12 mouse cellular contexts compared by ENCODE assay signal in the genomic region with DNA sequence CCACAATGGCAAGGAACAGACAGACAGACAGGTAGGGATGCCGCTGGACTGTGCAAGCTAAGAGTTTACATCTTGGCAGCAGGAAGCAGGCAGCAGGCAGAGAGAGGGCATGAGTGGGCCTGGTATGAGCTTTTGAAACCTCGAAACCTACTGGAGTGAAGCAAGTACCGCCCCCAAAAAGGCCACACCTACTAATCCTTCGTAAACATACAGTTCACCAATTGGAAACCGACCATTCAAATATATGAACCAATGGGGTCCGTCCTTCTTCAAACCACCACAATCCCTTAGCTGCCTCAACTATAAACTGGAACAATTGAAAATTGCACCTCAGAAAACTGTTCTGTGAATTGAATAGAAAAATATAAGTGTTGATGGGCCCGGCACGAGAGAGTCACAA. TPM values are rescaled to one million over a fixed set of nuclear protein-coding genes. Genes with fewer than 3 reads are reported as not detected.
DNase-seq lines count a peak whose midpoint lies in the region; ATAC-seq and TF ChIP-seq lines count a peak whose summit lies in the region.
"Had no signal": no experiment of that assay in that cellular context is flagged by ENCODE, and none has a peak within 500 bp of the region (broad histone marks: within the 10 kb centered on the region; RNA-seq: fewer than 3 reads in every experiment).

No protein-coding gene starts in this region.

- no peak overlapping the region for H3K9ac ChIP-seq in lung, embryonic 14.5 days
- H3K9ac ChIP-seq in forebrain, postnatal 0 days, result no peak overlapping the region
- no peak overlapping the region for H3K9ac ChIP-seq in stomach, embryonic 16.5 days (ENCODE audit: low read length)
- H3K9ac ChIP-seq: hindbrain, embryonic 13.5 days had no signal

- H3K27ac ChIP-seq in gastrocnemius, adult 2 months, result peak overlapping the region; percentile 84
- H3K27ac ChIP-seq in lung, embryonic 14.5 days (ENCODE audit: low read depth), result peak overlapping the region; percentile 93
- H3K27ac ChIP-seq in forebrain, postnatal 0 days (ENCODE audit: low read depth, low read length), result peak overlapping the region; percentile 85; the same call in 1 of the 2 replicates
- H3K27ac ChIP-seq in stomach, embryonic 16.5 days (ENCODE audit: low read length), result peak overlapping the region; percentile 91; the same call in 1 of the 2 replicates
- H3K27ac ChIP-seq: hindbrain, embryonic 13.5 days had no signal

- DNase-seq in gastrocnemius, adult 2 months, result no peak
- DNase-seq in gastrocnemius, adult 8-10 months (ENCODE audit: low spot score in 2 of 2), result no peak
- no peak for DNase-seq in lung, embryonic 14.5 days
- no peak for DNase-seq in lung, postnatal 14 days
- no peak for DNase-seq in forebrain, postnatal 0 days
- no peak for DNase-seq in left cerebral cortex, adult 18-20 months (ENCODE audit: low spot score in 2 of 2)
- no peak for DNase-seq in right cerebral cortex, postnatal 10 days (ENCODE audit: low spot score in 2 of 2)
- DNase-seq: heart, adult 11 months; right cerebral cortex, postnatal 14 days; thymus, postnatal 4 days had no signal

- no peak overlapping the region for H3K4me2 ChIP-seq in lung, embryonic 14.5 days
- H3K4me2 ChIP-seq in forebrain, postnatal 0 days (ENCODE audit: low read depth), result no peak overlapping the region
- no peak overlapping the region for H3K4me2 ChIP-seq in stomach, embryonic 16.5 days (ENCODE audit: low read depth, low read length)
- H3K4me2 ChIP-seq: hindbrain, embryonic 13.5 days had no signal

- intact Hi-C loops in gastrocnemius, adult 2 months (cut with DNase I), result no loop called here

- 81% methylated on average over 8 of the region's 8 CpGs for WGBS in lung, embryonic 14.5 days
- 88% methylated on average over 8 of the region's 8 CpGs for WGBS in forebrain, postnatal 0 days
- WGBS in stomach, embryonic 16.5 days, result 86% methylated on average over 8 of the region's 8 CpGs

- peaks cover 16% of the 10 kb centered on the region for H3K4me1 ChIP-seq in lung, embryonic 14.5 days (ENCODE audit: insufficient read depth)
- H3K4me1 ChIP-seq in forebrain, postnatal 0 days (ENCODE audit: insufficient read depth), result no peaks in the 10 kb centered on the region
- peaks cover 14% of the 10 kb centered on the region; the same call in 1 of the 2 replicates for H3K4me1 ChIP-seq in stomach, embryonic 16.5 days (ENCODE audit: control insufficient read depth, insufficient read depth, low read length)

- no peak overlapping the region for H3K4me3 ChIP-seq in gastrocnemius, adult 2 months
- H3K4me3 ChIP-seq in lung, embryonic 14.5 days (ENCODE audit: low read depth, low read length), result no peak overlapping the region
- H3K4me3 ChIP-seq in forebrain, postnatal 0 days (ENCODE audit: low read depth, low read length), result no peak overlapping the region
- no peak overlapping the region for H3K4me3 ChIP-seq in stomach, embryonic 16.5 days (replicated peaks; ENCODE audit: low read length)
- H3K4me3 ChIP-seq: hindbrain, embryonic 13.5 days had no signal

- H3K36me3 ChIP-seq in lung, embryonic 14.5 days (ENCODE audit: insufficient read depth), result no peaks in the 10 kb centered on the region
- no peaks in the 10 kb centered on the region for H3K36me3 ChIP-seq in forebrain, postnatal 0 days (ENCODE audit: insufficient read depth)
- no peaks in the 10 kb centered on the region for H3K36me3 ChIP-seq in stomach, embryonic 16.5 days (ENCODE audit: control insufficient read depth, insufficient read depth, low read length)
- H3K36me3 ChIP-seq: hindbrain, embryonic 13.5 days had no signal

- no peaks in the 10 kb centered on the region for H3K9me3 ChIP-seq in lung, embryonic 14.5 days (ENCODE audit: low read depth, low read length)
- H3K9me3 ChIP-seq in forebrain, postnatal 0 days (ENCODE audit: low read length), result no peaks in the 10 kb centered on the region
- H3K9me3 ChIP-seq in stomach, embryonic 16.5 days (replicated peaks; ENCODE audit: control insufficient read depth, low read length), result no peaks in the 10 kb centered on the region
- H3K9me3 ChIP-seq: hindbrain, embryonic 13.5 days had no signal

- no peaks in the 10 kb centered on the region for H3K27me3 ChIP-seq in lung, embryonic 14.5 days (ENCODE audit: insufficient read depth, low read length)
- H3K27me3 ChIP-seq in forebrain, postnatal 0 days (ENCODE audit: insufficient read depth, low read length), result no peaks in the 10 kb centered on the region
- H3K27me3 ChIP-seq in stomach, embryonic 16.5 days (ENCODE audit: control insufficient read depth, insufficient read depth, low read length), result no peaks in the 10 kb centered on the region

- no peak for ATAC-seq in lung, embryonic 14.5 days (ENCODE audit: insufficient read depth)
- no peak for ATAC-seq in forebrain, postnatal 0 days
- no peak for ATAC-seq in stomach, embryonic 16.5 days (ENCODE audit: insufficient read depth, low FRiP score)

- no peak for TF ChIP-seq CTCF in gastrocnemius, adult 2 months (IDR thresholded peaks at IDR 0.05)
- TF ChIP-seq CTCF in lung, embryonic 14.5 days (IDR thresholded peaks at IDR 0.05; ENCODE audit: low read depth), result no peak
- no peak for TF ChIP-seq CTCF in forebrain, postnatal 0 days (IDR thresholded peaks at IDR 0.05; ENCODE audit: low read depth)

RNA-seq across cellular contexts. Expression of gene Ctdsp2, which starts 14.7 kb away (rescaled TPM):
- 10 to 100 TPM; 94.0 to 99.2 TPM for total RNA-seq in gastrocnemius, adult 2 months (2021)
- 100 to 1,000 TPM; 103 to 118 (median 106) TPM for total RNA-seq in gastrocnemius, adult 8-10 months (2022)
- polyA plus RNA-seq in lung, embryonic 14.5 days (2014; fragmentation: Nextera tagmentation; extraction: Ambion mirVana), result 112 and 113 TPM in 2 replicates
- 45.9 and 56.0 TPM in 2 replicates for total RNA-seq in forebrain, postnatal 0 days (2014; rRNA removed)
- 12.8 and 14.4 TPM in 2 replicates for polyA plus RNA-seq in forebrain, postnatal 0 days (2015; fragmentation: Nextera tagmentation; extraction: Ambion mirVana)
- polyA plus RNA-seq in stomach, embryonic 16.5 days (2015; fragmentation: Nextera tagmentation; extraction: Ambion mirVana), result 49.4 and 53.4 TPM in 2 replicates
- 10 to 100 TPM; 81.2 to 83.8 TPM for total RNA-seq in left cerebral cortex, adult 18-20 months (2021)

RNA-seq across cellular contexts. Expression of gene Avil, which starts 36.7 kb away (rescaled TPM):
- 1 to 10 TPM; 3.2 to 5.7 TPM for total RNA-seq in gastrocnemius, adult 2 months (2021)
- total RNA-seq in gastrocnemius, adult 8-10 months (2022), result 1 to 10 TPM; 2.3 to 5.7 (median 3.6) TPM
- polyA plus RNA-seq in lung, embryonic 14.5 days (2014; fragmentation: Nextera tagmentation; extraction: Ambion mirVana), result 0.13 and 0.30 TPM in 2 replicates
- total RNA-seq in forebrain, postnatal 0 days (2014; rRNA removed), result 0.08 and 0.67 TPM in 2 replicates
- 0.18 and 0.24 TPM in 2 replicates for polyA plus RNA-seq in forebrain, postnatal 0 days (2015; fragmentation: Nextera tagmentation; extraction: Ambion mirVana)
- polyA plus RNA-seq in stomach, embryonic 16.5 days (2015; fragmentation: Nextera tagmentation; extraction: Ambion mirVana), result 1.0 and 1.9 TPM in 2 replicates
- under 1 TPM; 0.23 to 0.49 TPM for total RNA-seq in left cerebral cortex, adult 18-20 months (2021)
